Mouse (Mus musculus) small intestine, adult 2 months (tissue): ENCODE results near the gene Slc1a2.

Source experiments
- CTCF ChIP-seq: fragments of 200-500 bp; IDR thresholded peaks from 2 replicates; pipeline ENCODE4 v1.5.1; 2012; ENCODE audit warnings: low read depth, mild to moderate bottlenecking, control low read depth, inconsistent platforms, low read length, moderate library complexity, mixed read lengths; ENCODE audit not compliant: insufficient replicate concordance, insufficient read length; ENCODE audit errors: extremely low read depth
- POLR2A ChIP-seq: fragments of 200-500 bp; IDR thresholded peaks from 2 replicates; pipeline ENCODE4 v1.6.1; 2012; ENCODE audit warnings: low read depth, mild to moderate bottlenecking, control low read depth, inconsistent platforms, low read length, moderate library complexity

- TF ChIP-seq CTCF (no peak), POLR2A (no peak)
Observed at GRCm38 (mm10) chr2:102805283-102805682, 146.8 kb downstream of the Slc1a2 start.
